Mouse (Mus musculus): ENCODE measurements around the gene Mrs2.

Gene Mrs2

GRCm38 (mm10) chr13:24965846-24966201 is 54.4 kb downstream of the Mrs2 start:
- Histone ChIP-seq H3K27me3 (ENCODE audit: insufficient read depth, low read length) (peaks cover 37% of the 10 kb centered on the region), H3K4me3 (replicated peaks; ENCODE audit: low read length) (no peak overlapping the region), H3K4me1 (replicated peaks; ENCODE audit: low read depth, low read length) (peaks cover 14% of the 10 kb centered on the region), H3K36me3 (ENCODE audit: insufficient read depth, low read length) (no peaks in the 10 kb centered on the region), H3K9me3 (ENCODE audit: low read length) (no peaks in the 10 kb centered on the region)
- TF ChIP-seq NANOG (IDR thresholded peaks at IDR 0.05; ENCODE audit: borderline replicate concordance, low read length), result no peak
- no peak for TF ChIP-seq CTCF (conservative IDR thresholded peaks at IDR 0.05; ENCODE audit: low read length)
- TF ChIP-seq POU5F1 (IDR thresholded peaks at IDR 0.05; ENCODE audit: borderline replicate concordance, low read length), result no peak

- H3K36me3 ChIP-seq (ENCODE audit: insufficient read depth, low read length), result no peaks in the 10 kb centered on the region
- TF ChIP-seq POU5F1 (IDR thresholded peaks at IDR 0.05; ENCODE audit: borderline replicate concordance, low read length), result no peak
- TF ChIP-seq CTCF (conservative IDR thresholded peaks at IDR 0.05; ENCODE audit: low read length), result no peak
- TF ChIP-seq NANOG (IDR thresholded peaks at IDR 0.05; ENCODE audit: borderline replicate concordance, low read length), result no peak
- H3K4me3 ChIP-seq (replicated peaks; ENCODE audit: low read length), result no peak overlapping the region
- no peaks in the 10 kb centered on the region for H3K9me3 ChIP-seq (ENCODE audit: low read length)
- peaks cover 37% of the 10 kb centered on the region for H3K27me3 ChIP-seq (ENCODE audit: insufficient read depth, low read length)
- H3K4me1 ChIP-seq (replicated peaks; ENCODE audit: low read depth, low read length), result peaks cover 14% of the 10 kb centered on the region
Observed at GRCm38 (mm10) chr13:24965130-24965845, 54.9 kb downstream of the Mrs2 start.

GRCm38 (mm10) chr13:24962119-24962518 is 58.1 kb downstream of the Mrs2 start:
- H3K9me3 ChIP-seq (ENCODE audit: low read length), result no peaks in the 10 kb centered on the region
- TF ChIP-seq CTCF (conservative IDR thresholded peaks at IDR 0.05; ENCODE audit: low read length) (no peak), NANOG (IDR thresholded peaks at IDR 0.05; ENCODE audit: borderline replicate concordance, low read length) (no peak), POU5F1 (IDR thresholded peaks at IDR 0.05; ENCODE audit: borderline replicate concordance, low read length) (no peak)
- peaks cover 14% of the 10 kb centered on the region for H3K4me1 ChIP-seq (replicated peaks; ENCODE audit: low read depth, low read length)
- no peak overlapping the region for H3K4me3 ChIP-seq (replicated peaks; ENCODE audit: low read length)
- H3K27me3 ChIP-seq (ENCODE audit: insufficient read depth, low read length), result peaks cover 32% of the 10 kb centered on the region
- no peaks in the 10 kb centered on the region for H3K36me3 ChIP-seq (ENCODE audit: insufficient read depth, low read length)

GRCm38 (mm10) chr13:24960084-24960483 is 60.1 kb downstream of the Mrs2 start:
- TF ChIP-seq NANOG (IDR thresholded peaks at IDR 0.05; ENCODE audit: borderline replicate concordance, low read length) (no peak), CTCF (conservative IDR thresholded peaks at IDR 0.05; ENCODE audit: low read length) (no peak), POU5F1 (IDR thresholded peaks at IDR 0.05; ENCODE audit: borderline replicate concordance, low read length) (no peak)
- Histone ChIP-seq H3K27me3 (ENCODE audit: insufficient read depth, low read length) (peaks cover 17% of the 10 kb centered on the region), H3K9me3 (ENCODE audit: low read length) (no peaks in the 10 kb centered on the region), H3K36me3 (ENCODE audit: insufficient read depth, low read length) (no peaks in the 10 kb centered on the region), H3K4me1 (replicated peaks; ENCODE audit: low read depth, low read length) (peaks cover 15% of the 10 kb centered on the region), H3K4me3 (replicated peaks; ENCODE audit: low read length) (no peak overlapping the region)

GRCm38 (mm10) chr13:24958671-24959070 is 61.5 kb downstream of the Mrs2 start:
- H3K27me3 ChIP-seq (ENCODE audit: insufficient read depth, low read length), result peaks cover 18% of the 10 kb centered on the region
- TF ChIP-seq NANOG (IDR thresholded peaks at IDR 0.05; ENCODE audit: borderline replicate concordance, low read length) (no peak), POU5F1 (IDR thresholded peaks at IDR 0.05; ENCODE audit: borderline replicate concordance, low read length) (no peak), CTCF (conservative IDR thresholded peaks at IDR 0.05; ENCODE audit: low read length) (no peak)
- H3K4me1 ChIP-seq (replicated peaks; ENCODE audit: low read depth, low read length), result peaks cover 14% of the 10 kb centered on the region
- no peak overlapping the region for H3K4me3 ChIP-seq (replicated peaks; ENCODE audit: low read length)
- no peaks in the 10 kb centered on the region for H3K36me3 ChIP-seq (ENCODE audit: insufficient read depth, low read length)
- H3K9me3 ChIP-seq (ENCODE audit: low read length), result no peaks in the 10 kb centered on the region

GRCm38 (mm10) chr13:24955500-24955899 is 64.7 kb downstream of the Mrs2 start:
- H3K4me1 ChIP-seq (replicated peaks; ENCODE audit: low read depth, low read length), result peaks cover 14% of the 10 kb centered on the region
- H3K27me3 ChIP-seq (ENCODE audit: insufficient read depth, low read length), result peaks cover 18% of the 10 kb centered on the region

GRCm38 (mm10) chr13:24955091-24955490 is 65.1 kb downstream of the Mrs2 start:
- TF ChIP-seq CTCF (conservative IDR thresholded peaks at IDR 0.05; ENCODE audit: low read length) (no peak), NANOG (IDR thresholded peaks at IDR 0.05; ENCODE audit: borderline replicate concordance, low read length) (no peak), POU5F1 (IDR thresholded peaks at IDR 0.05; ENCODE audit: borderline replicate concordance, low read length) (no peak)
- H3K4me3 ChIP-seq (replicated peaks; ENCODE audit: low read length), result 0 out of 2 replicates have a peak overlapping the region, but pooled peaks have one; percentile 7
- peaks cover 14% of the 10 kb centered on the region for H3K4me1 ChIP-seq (replicated peaks; ENCODE audit: low read depth, low read length)
- no peaks in the 10 kb centered on the region for H3K36me3 ChIP-seq (ENCODE audit: insufficient read depth, low read length)
- H3K9me3 ChIP-seq (ENCODE audit: low read length), result no peaks in the 10 kb centered on the region
- H3K27me3 ChIP-seq (ENCODE audit: insufficient read depth, low read length), result peaks cover 18% of the 10 kb centered on the region

More at GRCm38 (mm10) chr13:24955500-24955899, 64.7 kb downstream of the Mrs2 start:
- Histone ChIP-seq H3K4me3 (replicated peaks; ENCODE audit: low read length) (0 out of 2 replicates have a peak overlapping the region, but pooled peaks have one; percentile 7), H3K36me3 (ENCODE audit: insufficient read depth, low read length) (no peaks in the 10 kb centered on the region), H3K9me3 (ENCODE audit: low read length) (no peaks in the 10 kb centered on the region)
- no peak for TF ChIP-seq CTCF (conservative IDR thresholded peaks at IDR 0.05; ENCODE audit: low read length)
- no peak for TF ChIP-seq NANOG (IDR thresholded peaks at IDR 0.05; ENCODE audit: borderline replicate concordance, low read length)
- no peak for TF ChIP-seq POU5F1 (IDR thresholded peaks at IDR 0.05; ENCODE audit: borderline replicate concordance, low read length)

GRCm38 (mm10) chr13:24952659-24953058 is 67.5 kb downstream of the Mrs2 start:
- H3K27me3 ChIP-seq (ENCODE audit: insufficient read depth, low read length), result peaks cover 18% of the 10 kb centered on the region
- no peak overlapping the region for H3K4me3 ChIP-seq (replicated peaks; ENCODE audit: low read length)
- TF ChIP-seq NANOG (IDR thresholded peaks at IDR 0.05; ENCODE audit: borderline replicate concordance, low read length) (no peak), POU5F1 (IDR thresholded peaks at IDR 0.05; ENCODE audit: borderline replicate concordance, low read length) (no peak), CTCF (conservative IDR thresholded peaks at IDR 0.05; ENCODE audit: low read length) (no peak)
- peaks cover 14% of the 10 kb centered on the region for H3K4me1 ChIP-seq (replicated peaks; ENCODE audit: low read depth, low read length)
- H3K9me3 ChIP-seq (ENCODE audit: low read length), result no peaks in the 10 kb centered on the region
- H3K36me3 ChIP-seq (ENCODE audit: insufficient read depth, low read length), result no peaks in the 10 kb centered on the region

Measured in E14TG2a.4 (cell line).